Mouse (Mus musculus) ovary, postnatal 36 days (tissue): ENCODE results near the gene D6Ertd527e.
A peak's percentile ranks its signal among the peaks of the same experiment; 100 is the strongest.
"Not testable (repeated sequence)": the region's sequence is repeated elsewhere in the genome, so short reads cannot be mapped to it uniquely, and the experiment has no call there.

Experiments used
- DNase-seq: peaks from one replicate; pipeline ENCODE4 v3.0.0; 2022; ENCODE audit warnings: low spot score, mixed read lengths

D6Ertd527e gene

DNA sequence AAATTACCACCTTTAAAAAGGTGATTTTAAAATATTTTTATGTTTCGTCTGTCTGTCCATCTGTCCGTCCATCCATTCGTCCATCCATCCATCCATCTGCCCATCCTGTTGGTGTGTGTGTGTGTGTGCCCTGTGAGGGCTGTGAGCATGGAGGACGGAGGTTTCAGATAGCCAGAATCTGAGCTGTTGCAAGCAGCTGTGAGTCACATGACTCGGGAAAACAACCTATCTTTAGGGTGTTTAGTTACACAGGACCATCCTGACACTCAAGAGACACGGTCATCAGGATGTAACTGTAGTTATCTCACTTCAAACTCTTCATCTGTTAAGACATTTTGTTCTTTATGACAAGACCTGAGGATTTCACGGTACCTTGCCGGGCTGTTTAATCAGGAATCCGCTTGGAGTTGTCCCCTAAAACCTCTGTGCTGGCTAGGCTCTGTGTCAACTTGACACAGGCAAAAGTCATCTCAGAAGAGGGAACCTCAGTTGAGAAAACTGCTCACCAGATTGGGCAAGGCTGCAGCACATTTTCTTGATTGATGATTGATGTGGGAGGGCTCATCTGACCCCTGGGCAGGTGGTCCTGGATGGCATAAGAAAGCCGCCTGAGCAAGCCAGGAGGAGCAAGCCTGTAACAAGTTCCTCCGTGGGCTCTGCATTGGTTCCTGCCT, at the start of gene D6Ertd527e:
Gene D6Ertd527e (plus strand): TSS at position 624 of the 674 bp plus-strand sequence.
- DNase-seq, result no peak

GRCm38 (mm10) chr6:87059754-87060153, 44.8 kb upstream of the D6Ertd527e start:
- DNase-seq, result no peak

DNA sequence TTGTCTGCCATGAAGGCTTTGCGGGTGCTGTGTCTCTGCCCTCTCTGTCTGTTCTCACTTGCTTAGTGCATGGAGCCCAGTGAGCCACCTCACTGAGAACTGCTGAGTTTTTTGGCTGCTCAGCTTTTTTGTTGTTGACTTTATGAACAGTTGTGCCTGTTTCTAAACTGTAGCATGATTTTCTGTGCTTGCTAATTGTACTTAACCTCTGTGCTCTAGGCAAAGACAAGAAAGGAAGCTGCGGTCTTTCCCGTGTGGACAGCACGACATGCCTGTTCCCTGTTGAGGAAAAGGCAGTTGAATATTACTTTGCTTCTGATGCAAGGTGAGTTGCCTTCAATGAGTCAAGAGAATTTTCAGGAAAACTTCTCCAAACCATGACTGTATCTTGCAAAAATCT, 41.0 kb upstream of the D6Ertd527e start:
- no peak for DNase-seq

GRCm38 (mm10) chr6:87068209-87068608, 36.3 kb upstream of the D6Ertd527e start:
- no peak for DNase-seq

DNA sequence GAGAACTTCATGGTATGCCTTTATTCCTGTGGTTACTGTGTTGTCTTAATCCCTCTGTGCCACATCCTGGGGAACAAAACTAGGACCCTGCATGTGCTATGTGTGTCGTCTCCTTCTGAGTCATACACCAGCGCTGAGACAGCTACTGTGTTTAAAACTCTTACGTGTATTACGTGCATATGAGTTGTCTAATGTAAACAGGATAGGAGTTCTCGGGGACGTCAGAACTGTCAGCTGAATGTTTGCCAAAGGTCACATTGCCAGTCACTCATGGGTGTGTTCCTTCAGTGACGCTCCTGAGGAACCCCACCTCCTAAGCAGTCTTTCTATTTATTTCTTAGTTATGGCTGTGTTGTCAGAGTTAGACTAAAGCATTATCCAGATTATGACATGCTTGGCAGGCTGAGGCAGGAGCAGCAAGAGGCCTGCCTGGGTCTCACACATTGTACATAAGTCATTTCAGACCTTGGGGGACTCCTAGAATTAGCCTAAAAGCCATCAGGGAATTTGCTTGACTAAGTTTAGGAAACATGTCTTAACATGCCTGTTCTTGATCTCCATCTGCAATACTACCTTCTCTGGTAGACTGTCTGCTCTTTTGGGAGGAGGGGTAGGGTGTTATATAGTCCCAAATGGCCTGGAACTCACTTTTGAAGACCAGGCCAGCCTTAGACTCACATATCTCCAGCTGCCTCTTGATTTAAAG, 35.2 kb upstream of the D6Ertd527e start:
- no peak for DNase-seq

DNA sequence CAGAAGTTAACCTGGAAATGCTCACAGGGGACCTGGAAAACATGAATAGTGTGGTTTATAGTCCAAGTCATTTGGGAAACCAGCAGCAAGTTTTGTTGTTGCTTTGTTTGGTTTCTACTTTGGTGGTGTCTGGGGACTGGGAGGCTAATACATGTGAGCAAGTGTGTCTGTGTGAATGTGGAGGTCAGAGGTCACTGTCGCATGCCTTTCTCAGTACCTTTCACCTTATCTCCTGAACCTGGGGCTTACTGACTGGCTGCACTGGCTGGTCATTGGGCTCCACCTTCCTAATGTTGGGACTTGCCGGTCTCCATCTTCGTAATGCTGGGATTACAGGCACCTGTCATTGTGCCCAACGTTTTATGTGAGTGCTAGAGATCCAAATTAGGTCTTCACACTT, 33.9 kb upstream of the D6Ertd527e start:
- DNase-seq, result no peak

DNA sequence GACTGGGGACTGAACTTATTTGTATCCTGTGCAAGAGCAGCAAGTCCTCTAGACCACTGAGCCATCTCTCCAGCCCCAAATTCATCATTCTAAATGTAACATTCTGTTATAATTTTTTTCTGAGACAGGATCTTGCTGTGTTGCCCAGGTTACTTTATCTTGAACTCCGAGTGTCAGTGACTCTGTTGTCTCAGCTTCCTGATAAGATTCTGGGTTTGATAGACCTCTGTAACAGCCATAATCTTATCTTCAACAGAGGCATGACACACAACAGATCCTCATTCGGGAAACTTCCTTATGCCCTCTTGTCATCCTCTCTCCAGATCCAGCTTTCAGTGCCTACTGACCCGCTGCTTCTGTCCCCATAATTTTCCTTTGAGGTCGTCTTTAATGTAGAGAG, 31.8 kb upstream of the D6Ertd527e start:
- no peak for DNase-seq

GRCm38 (mm10) chr6:87075092-87075685, 29.4 kb upstream of the D6Ertd527e start:
- DNase-seq, result no peak

DNA sequence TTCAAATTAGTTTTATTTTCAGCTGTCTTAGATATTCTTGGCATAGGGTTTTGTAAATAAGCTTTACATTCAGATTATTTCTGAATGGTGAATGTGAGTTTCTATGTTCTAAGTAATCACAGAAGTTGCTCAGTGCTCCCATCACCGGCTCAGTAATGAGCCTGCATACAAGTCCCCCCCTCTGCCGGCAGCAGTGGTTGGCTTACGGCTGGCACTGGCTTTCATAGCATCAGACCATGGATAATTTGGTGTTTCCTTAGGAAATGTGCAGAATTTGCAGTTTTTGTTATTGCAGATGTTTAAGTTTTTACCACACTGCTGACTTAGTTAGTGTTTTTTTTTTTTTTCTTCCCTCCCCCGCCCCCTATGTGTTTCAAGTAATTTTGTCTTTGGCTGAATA, 25.1 kb upstream of the D6Ertd527e start:
- DNase-seq, result no peak

DNA sequence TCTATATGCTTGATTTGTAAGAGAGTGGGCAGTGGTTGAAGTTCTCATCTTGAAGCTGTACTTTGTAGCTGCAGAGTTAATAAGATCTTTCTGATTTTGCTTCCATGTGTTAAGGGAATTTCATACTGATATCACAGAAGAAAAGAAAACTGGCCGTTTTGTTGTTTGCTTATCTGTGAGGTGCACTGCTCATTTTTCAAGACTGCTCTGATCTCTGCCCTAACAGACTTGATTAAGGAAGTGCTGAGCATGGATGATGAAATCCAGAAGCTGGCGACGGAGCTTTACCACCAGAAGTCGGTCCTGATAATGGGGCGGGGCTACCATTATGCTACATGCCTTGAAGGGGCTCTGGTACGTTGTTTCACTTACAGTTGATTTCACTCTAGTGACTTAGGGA, 19.5 kb upstream of the D6Ertd527e start:
- DNase-seq, result no peak

DNA sequence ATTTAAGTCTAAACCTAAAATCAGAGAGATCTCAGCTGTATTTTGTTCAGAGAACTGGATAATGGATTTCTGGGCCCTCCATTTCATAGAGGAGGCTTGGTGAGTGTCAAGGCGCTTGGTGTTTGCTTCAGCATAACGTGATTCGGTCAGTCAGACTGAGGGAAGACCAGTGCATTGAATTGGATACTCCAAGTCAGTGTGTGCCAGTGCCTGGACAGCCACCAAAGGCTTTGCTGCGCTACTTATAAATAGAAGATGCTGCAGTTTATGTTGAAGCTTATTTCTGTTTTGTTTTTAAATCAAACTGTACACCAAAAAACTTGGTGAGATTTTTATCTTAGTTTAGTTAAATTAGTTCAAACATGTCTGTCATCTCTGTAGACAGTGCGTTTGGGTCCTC, 16.2 kb upstream of the D6Ertd527e start:
- DNase-seq, result no peak

DNA sequence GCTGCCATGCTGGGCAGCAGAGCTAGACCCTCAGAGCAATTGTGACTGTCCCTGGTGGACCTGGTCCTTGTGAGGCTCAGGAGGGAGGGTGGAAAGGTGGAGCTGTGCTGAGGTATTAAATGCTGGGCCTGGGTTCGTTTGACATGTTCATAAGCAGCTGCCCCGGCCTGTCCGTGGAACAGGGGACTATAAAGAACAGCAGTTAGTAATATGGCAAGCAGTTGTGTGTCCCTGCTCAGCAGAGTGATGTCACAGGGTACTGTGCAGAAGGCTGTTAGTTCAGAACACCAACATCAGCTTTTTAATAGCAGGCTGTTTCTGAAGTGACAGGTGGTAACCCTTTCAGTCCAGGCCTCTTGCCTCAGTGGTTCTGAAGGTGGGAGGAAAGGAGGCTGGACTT, 13.7 kb upstream of the D6Ertd527e start:
- no peak for DNase-seq

GRCm38 (mm10) chr6:87092476-87092875, 12.1 kb upstream of the D6Ertd527e start:
- no peak for DNase-seq

DNA sequence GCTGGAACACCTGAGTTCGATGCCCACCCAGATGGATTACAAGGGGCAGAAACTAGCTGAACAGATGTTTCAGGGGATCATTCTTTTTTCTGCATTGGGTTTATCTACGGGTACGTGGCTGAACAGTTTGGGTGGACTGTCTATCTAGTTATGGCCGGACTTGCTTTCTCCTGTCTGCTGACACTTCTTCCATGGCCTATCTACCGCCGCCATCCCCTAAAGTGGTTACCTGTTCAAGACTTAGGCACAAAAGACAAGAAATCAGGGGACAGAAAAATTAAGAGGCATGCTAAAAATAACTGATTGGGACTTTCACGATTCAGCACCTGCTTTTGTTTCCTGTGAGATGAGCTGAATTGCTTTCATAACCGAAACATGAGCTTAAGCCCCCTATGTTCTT, 10.9 kb upstream of the D6Ertd527e start:
- not testable (repeated sequence) for DNase-seq

DNA sequence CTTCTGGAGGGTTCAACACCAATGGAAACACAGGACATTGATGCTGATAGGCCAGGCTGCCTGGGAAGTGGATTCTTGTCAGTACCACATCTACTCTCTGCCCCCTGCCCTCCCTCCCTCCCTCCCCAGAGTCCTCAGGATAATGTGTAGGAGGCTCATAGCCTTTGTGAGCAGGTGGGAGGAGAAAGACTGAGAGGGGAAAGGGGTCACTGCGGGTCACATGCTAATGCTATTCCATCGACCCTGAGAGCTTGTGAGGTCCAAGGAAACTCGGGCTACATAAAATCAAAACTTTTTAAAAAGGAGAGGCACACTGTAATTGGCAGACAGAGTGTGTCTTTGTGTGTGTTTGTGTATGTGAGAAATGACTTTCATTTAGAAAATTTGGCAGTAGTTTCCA, 5.3 kb upstream of the D6Ertd527e start:
- no peak for DNase-seq

DNA sequence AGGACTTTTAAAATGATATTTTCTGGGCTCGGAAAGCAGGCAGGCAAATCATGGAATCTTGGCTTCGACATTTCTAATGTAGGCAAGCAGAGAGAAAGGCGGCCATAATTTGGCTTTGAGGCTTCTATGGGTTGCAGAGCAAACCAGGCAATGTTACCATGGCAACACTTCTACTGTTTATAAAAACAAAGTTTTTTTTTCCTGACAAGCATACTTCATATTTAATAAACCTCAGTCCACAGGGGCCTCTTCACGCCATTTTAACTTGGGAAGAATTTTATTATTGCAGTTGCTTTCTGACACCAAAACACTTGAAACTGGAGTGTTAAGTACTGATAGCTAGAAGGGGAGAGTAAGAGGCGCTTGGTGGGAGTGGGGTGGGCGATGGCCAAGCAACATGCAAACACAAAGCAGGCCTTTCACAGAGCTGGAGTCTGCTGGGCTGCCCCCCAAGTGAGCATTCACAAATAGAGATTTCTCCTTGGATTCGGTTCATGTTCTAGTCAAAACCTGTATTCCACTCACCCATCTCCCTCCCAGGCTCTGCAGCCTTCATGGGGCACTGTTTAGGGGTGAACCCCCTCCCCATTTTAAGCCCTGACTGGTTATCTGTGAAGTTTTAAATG, 4.8 kb upstream of the D6Ertd527e start:
- no peak for DNase-seq

- DNase-seq, result no peak
Observed at GRCm38 (mm10) chr6:87100297-87101020, 4.1 kb upstream of the D6Ertd527e start.

- DNase-seq, result peak; percentile 85
Observed at GRCm38 (mm10) chr6:87101281-87101954, 3.1 kb upstream of the D6Ertd527e start.

GRCm38 (mm10) chr6:87101955-87102353, 2.6 kb upstream of the D6Ertd527e start:
- no peak for DNase-seq

- no peak for DNase-seq
Observed at GRCm38 (mm10) chr6:87102421-87102911, 2.1 kb upstream of the D6Ertd527e start.

GRCm38 (mm10) chr6:87103314-87103713, 1.2 kb upstream of the D6Ertd527e start:
- no peak for DNase-seq
